Mouse (Mus musculus) frontal cortex, adult 2 months (tissue): ENCODE results near the gene Kcnn1. TPM values are rescaled to one million over a fixed set of nuclear protein-coding genes. Genes with fewer than 3 reads are reported as not detected.
"Not testable (repeated sequence)": the region's sequence is repeated elsewhere in the genome, so short reads cannot be mapped to it uniquely, and the experiment has no call there.

ENCODE experiments used
- DNase-seq, 2 experiments: peaks; one replicate each; pipeline ENCODE4 v3.0.0; 2022; ENCODE audit warnings: low spot score in 1 of 2; ENCODE audit errors: extremely low spot score in 1 of 2
- polyA plus RNA-seq: library from polyadenylated mRNA; depleted of rRNA; stranded (reverse); fragments of >200 nt; gene quantifications from 2 replicates; pipeline ENCODE4 v1.2.3, GENCODE M21; 2012; rRNA removed

The Kcnn1 gene
- 25.2 and 27.9 TPM in 2 replicates for polyA plus RNA-seq

- DNase-seq = no peak
Observed at GRCm38 (mm10) chr8:70862824-70863641, at the start of gene Kcnn1. Gene Kcnn1 (minus strand): TSS chr8:70863258.

GRCm38 (mm10) chr8:70911596-70911995 lies 48.5 kb upstream of the Kcnn1 start:
- DNase-seq = no peak

DNA sequence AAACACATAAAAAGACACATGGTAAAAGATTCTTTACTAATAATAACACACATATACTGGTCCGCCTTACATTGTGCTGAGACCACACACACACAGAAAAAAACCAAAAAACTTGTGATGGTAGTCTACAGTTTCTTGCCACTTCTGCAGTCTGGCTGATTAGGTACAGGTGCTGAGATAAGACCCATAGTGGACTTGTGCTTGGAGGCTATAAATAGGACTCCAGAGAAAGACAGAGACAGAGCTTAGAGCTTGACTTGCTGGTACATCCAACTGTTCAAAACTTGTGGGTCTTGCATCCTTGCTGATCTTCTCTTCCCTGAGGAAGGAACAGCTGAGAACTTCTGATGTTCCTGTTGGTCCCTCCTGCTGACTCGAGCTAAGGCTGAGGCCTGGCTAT lies 44.5 kb upstream of the Kcnn1 start:
- no peak for DNase-seq

- DNase-seq = peak; percentile 58 to 85
Observed at GRCm38 (mm10) chr8:70905831-70906736, 43.0 kb upstream of the Kcnn1 start, which contains the start of gene Map1s. Gene Map1s (plus strand): TSS chr8:70905932.

- DNase-seq = no peak
Observed at GRCm38 (mm10) chr8:70905463-70905830, 42.4 kb upstream of the Kcnn1 start.

DNA sequence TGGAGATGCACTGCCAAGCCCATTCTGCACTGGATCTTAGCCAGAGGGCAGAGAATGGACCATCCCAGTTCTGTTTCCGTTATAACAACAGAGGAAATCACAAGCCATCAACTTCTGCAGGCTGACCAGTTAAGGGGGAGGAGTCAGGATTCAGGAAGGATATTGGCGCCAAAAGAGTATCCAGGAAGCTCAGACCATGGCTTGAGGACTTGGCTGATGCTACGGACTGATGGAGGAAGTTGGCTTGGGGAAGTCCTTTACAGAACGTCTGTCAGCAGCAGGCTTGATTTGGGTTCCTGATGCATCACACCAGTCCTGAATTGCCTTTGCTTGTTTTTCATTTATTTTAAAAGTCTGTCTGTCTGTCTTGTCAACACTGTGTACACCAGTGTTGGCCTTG lies 41.5 kb upstream of the Kcnn1 start:
- no peak for DNase-seq

- DNase-seq = no peak
Observed at GRCm38 (mm10) chr8:70903582-70903981, 40.5 kb upstream of the Kcnn1 start.

DNA sequence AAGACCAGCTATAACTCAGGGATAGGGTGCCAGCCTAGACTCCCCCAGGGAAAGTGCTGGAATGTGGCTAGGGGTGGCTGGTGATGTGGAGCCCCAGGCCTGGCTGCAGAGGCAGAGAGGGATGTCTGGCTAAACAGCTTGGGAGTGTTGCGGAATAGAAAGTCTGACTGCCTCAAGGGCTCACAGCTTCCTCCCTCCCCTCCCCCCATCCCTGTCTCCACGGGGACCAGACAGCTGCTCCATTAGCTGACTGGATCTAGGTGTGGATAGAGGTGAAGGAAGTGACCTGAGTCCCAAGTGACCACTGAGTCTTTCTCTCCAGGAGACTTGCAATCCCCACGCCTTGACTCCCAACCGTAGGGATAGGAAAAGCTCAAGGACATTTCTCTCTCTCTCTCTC lies 40.1 kb upstream of the Kcnn1 start:
- no peak for DNase-seq

GRCm38 (mm10) chr8:70902211-70902610 lies 39.2 kb upstream of the Kcnn1 start:
- no peak for DNase-seq

DNA sequence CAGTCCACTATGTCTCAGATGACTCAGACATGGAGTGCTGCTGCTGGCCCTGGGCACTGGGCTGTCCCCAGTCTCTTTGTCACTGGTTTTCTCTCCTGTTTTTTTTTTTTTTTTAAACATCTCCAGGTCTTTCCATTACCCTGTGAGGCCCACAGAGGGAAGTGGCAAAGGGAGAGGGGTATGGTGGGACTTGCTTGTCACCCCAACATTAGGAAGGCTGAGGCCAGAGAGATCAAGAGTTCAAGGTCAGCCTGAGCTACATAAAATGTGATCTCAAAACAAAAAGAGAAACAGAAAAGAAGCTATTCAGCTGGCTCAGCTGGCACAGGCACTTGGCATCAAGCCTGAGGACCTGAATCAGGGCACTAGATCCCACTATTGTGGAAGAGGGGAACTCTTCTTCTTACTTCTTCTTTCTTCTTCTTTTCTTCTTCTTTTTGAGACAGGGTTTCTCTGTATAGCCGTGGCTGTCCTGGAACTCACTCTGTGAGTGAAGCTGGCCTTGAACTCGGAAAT lies 37.9 kb upstream of the Kcnn1 start:
- DNase-seq = no peak

DNA sequence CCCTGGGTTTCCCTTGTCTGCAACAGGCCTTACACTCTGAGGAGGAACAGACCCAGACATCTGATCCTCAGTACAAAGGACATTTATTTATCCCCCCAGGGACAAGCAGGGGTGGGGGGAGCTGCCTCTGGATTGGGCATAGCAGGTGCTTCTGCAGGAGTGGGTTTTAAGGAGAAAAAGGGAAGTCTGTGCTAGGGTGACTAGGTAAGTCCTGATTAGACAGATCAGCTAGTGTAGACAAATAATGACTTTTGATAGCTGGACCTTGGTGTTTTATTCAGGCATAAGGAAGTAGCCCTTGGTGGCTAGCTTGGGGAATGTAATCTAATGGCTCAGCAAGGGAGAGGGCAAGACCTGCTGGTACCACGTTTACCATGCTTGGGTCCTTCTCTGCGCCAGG lies 36.2 kb upstream of the Kcnn1 start:
- no peak for DNase-seq

- DNase-seq = no peak
Observed at GRCm38 (mm10) chr8:70898661-70899198, 35.7 kb upstream of the Kcnn1 start.

DNA sequence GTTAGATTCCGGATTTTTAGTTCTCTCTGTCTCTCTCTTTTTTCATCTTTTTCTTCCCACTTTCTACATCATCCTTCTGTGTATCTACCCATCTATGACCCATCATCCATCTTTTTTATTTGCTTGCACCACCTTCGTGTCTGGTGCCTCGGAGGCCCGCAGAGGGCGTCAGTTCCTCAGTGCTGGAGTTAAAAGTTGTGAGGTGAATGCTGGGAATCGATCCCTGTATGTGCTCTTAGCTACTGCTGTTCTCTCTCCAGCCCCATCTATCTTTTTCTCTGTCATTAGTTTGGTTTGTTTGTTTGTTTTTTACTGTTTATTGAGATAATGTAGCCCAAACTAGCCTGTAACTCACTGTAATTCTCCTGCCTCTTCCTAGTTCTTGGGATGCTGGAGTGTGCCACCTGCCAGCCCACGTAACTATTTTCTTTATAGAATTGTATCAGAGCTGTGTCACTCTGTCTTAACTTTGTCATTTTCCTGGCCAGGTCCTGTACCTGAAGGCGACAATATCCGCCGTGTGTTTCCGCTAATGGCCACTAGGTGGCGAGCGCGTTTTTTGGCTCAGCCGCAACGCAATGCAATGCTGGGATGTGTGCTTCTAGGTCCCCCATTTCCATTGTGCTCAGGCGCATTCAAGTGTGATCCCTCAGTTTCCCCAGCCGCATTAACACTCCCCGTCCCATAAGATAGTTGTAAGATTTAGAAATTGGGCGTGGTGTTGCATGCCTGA lies 34.8 kb upstream of the Kcnn1 start:
- DNase-seq = peak; percentile 69 to 94

DNA sequence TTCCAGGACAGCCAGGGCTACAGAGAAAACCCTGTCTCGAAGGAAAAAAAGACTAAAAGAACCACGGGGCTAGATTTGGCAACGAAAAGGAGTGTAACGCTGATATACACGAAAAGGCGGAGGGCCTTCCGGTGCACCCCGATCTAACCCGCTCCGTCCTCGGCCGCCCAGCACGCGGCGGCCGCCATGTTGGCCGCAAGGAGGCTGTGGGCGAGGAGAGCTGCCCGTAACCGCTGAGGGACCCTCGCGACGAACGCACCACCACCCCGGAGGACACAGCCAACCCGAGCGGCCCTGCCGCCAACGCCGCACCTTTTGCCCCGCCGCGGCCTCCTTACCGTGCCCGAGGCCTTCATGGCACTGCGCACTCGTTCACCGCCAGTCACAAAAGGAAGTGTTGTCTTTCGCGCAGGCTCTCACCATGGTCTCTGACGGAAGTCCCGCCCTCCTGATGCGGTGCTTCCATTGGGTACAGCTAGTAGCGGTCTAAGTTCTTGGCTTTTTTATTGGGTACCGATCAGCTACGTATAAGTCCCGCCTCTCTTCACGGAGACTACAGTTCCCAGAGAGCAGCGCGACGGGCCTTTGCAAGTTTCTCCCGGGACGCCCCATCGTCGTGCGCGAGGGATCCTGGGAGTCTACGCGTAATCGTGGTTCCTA lies 34.1 kb upstream of the Kcnn1 start, which contains the start of gene Rpl18a:
TSS of gene Rpl18a (minus strand) at position 392 of the 660 bp plus-strand sequence.
- DNase-seq = peak; percentile 98

DNA sequence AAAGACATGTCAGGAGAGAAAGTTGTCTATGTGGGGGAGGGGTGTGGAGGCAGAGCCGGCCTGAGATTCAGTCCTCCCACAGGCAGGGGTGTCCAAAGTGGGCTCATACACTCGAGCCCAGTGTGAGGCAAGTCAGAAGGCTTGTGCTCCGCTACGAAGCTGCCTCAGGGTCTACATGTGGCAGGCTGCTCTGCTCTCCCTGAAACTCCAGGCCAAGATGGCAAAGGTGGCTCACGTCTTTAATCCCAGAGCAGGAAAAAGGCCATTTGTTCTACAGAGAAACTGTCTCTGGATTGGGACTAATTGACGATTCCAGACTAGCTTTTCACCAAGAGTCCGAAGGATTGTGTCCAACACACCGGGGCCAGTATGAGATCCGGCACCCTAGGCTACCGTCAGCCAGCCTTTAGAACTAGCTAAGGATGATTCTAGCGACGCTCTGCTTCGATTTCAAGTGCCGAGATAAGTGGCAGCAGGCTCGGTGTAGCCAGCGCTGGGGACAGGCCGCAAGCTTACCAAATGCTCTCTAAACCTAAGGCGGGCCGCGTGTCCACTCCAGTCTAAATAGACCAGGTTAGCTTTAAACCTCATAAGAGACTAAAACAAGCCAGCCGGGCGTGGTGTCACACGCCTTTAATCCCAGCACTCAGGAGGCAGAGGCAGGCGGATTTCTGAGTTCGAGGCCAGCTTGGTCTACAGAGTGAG lies 33.4 kb upstream of the Kcnn1 start:
- no peak for DNase-seq

- not testable (repeated sequence) for DNase-seq
Observed at GRCm38 (mm10) chr8:70895571-70896259, 32.7 kb upstream of the Kcnn1 start.

DNA sequence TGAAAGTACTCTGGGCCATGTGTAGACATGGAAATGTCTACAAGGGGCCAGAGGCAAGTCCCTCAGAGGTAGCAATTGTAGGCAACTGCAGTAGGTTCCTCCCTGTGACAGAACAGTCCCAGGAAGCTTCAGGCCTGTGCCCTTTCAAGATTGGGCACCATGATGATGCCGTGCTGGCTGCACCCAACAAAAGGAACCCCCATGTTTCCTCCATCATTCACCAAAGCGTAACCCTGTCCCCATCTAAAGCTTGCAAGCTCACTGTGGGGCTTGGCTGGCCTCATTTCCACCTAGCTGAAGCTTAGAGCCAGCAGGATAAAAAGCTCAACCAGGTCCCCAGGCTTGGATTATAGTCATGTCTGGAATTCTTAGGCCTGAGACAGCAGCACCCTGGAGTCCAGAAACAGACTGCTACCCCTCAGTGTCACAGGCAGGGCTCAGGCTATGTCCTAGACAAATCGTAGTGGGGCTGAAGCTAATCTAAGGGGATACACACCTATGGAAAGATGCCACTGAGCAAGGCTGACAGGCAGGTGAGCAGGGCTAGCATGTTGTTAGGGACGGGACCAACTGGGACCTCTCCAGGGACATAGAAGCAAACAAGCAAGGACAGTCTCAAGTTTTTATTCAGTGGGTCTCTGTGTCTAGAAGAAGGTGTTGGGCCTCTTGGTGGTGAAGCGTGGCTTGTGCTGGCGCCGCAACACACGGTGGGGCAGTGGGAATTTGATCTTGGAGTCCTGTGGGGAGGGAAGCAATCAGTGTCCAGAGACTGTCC lies 31.9 kb upstream of the Kcnn1 start:
- no peak for DNase-seq

- no peak for DNase-seq
Observed at GRCm38 (mm10) chr8:70894385-70894720, 31.3 kb upstream of the Kcnn1 start.
